Mouse (Mus musculus): ENCODE results near the gene Dach1.

Gene Dach1

GRCm38 (mm10) chr14:98169421-98170076, at the start of gene Dach1:
Gene Dach1 (minus strand): TSS chr14:98169765.
- peak in 1 of 2 experiments; percentile 35 for DNase-seq (ENCODE audit: low spot score in 2 of 2)

DNA sequence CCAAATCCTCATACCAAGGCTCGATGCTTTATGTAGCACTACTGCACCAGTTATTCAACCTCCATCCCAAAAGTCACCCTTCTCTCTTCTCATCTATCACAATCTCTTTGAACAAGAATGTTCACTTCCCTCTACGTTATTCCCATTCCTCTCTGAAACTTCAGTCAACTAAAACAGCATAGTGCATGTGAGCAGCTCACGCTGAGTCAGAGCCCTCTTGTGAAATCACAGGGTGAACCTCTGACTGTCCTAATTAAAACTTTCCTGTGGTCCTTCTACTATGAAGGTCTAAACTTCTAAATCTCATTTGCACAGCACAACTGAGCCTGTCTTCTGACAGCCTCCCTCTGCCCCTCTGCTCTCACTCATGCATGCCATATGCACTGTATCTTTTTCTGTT, 30.5 kb upstream of the Dach1 start:
- no peak for DNase-seq (ENCODE audit: low spot score in 2 of 2)

DNA sequence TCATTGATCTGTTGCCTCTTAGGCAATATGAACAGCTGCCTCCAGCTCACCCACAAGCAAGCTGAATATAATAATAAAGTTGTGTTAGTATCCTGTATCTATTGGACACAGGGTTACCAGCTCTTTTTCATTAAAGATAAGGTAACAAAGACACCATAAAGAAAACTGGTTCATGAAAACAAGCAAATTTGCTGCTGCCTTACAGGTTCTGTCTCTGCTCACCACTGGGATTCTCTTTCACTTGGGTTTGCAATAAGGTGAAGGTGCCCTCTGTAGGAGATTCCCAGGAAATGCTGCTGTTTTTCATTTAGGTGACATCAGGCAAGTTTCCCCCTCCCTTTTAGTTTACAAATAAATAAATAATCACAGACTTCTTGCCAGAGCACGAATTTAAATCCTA, 12.0 kb upstream of the Dach1 start:
- peak in 1 of 2 experiments; percentile 28 for DNase-seq (ENCODE audit: low spot score in 2 of 2)

- DNase-seq (ENCODE audit: low spot score in 2 of 2) = no peak
Observed at GRCm38 (mm10) chr14:98173831-98174230, 4.3 kb upstream of the Dach1 start.

DNA sequence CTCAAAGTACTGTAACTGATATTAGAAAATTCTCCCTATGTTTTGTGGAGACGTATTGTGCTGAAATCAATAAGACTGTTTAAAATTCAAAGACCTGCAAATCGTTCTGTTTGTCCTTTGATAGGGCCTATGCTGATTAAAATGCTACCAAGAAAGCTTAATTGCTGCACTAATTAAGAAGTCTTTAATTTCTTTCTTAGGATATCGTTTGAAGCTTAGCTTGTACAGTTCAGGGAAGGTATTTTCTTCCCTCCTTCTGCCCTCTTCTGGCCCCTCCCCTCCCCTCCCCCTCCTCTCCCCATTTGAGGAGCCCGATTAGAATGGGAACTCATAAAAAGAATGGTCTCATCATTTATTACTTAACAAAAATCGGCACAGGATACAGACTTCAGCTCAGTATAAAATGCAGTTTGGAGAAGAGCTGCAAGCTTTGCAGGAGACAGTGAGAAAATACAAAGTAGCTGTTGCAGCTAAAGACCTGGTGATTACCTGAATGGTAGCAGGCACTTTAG, 2.9 kb upstream of the Dach1 start:
- DNase-seq (ENCODE audit: low spot score in 2 of 2) = no peak

GRCm38 (mm10) chr14:98171861-98172260, 2.3 kb upstream of the Dach1 start:
- DNase-seq (ENCODE audit: low spot score in 2 of 2) = no peak

DNA sequence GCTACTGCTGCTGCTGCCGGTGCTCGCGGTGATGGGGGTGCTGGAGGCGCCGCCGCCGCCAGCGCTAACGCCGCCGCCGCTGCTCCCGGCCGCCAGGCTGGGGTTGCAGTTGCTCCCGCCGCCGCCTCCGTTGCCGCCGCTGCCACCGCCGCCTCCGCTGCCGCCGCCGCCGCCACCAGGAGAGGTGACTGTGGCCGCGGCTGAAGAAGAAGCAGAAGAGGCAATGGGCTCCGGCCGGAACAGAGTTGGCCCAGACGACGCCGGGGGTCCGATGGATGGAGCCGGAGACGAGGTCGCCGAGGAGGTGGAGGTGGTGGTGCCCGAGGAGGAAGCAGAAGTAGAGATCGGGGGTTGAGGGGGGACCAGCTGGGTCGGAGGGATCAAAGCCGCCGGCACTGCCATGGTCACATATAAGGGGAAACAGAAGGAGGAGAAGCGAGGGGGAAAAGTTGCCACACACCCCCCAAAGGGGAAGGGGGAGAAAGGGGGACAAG, 610 bp downstream of the Dach1 start:
- peak in 1 of 2 experiments; percentile 19 for DNase-seq (ENCODE audit: low spot score in 2 of 2)

GRCm38 (mm10) chr14:98168039-98168907, 1.3 kb downstream of the Dach1 start:
- DNase-seq (ENCODE audit: low spot score in 2 of 2) = peak; percentile 24 to 42

DNA sequence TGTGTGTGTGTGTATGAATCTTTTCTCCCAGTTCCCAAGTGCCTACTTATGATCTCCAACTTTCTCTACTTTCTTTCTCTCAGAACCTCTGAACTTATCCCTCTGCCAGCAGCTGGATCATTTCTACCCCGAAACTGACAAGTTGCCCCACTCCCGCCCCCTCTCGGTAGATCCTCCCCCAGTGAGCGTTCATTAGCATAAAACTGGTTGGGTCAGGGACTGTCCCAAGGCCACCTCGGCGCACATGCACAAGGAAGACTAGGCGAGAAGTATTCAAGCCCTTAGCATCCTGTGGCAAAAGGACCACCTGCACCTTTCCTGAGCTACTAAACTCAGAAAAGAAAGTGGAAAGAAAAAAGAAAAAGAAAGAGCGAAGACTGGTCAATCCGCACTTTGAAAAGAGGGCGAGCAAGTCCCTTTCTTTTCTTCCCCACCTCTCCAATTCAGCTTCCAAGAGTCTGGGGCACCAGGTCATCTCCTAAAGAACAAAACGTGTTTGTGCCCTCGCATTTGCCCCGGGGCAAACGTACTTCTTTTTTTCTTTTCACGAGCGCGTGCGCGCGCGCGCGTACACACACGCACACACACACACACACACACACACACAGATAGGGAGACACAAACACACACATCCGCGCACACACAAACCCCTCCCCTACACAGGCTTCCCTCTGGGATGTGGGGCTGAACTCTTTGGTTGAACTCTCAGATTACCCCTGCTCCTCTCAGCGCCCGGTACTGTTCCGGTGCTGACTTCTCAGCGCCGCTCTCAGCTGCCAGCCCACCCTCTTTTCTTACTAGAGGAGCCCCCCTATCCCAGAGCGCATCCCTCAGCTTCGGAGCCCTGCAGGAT, 2.2 kb downstream of the Dach1 start:
- DNase-seq (ENCODE audit: low spot score in 2 of 2) = no peak

DNA sequence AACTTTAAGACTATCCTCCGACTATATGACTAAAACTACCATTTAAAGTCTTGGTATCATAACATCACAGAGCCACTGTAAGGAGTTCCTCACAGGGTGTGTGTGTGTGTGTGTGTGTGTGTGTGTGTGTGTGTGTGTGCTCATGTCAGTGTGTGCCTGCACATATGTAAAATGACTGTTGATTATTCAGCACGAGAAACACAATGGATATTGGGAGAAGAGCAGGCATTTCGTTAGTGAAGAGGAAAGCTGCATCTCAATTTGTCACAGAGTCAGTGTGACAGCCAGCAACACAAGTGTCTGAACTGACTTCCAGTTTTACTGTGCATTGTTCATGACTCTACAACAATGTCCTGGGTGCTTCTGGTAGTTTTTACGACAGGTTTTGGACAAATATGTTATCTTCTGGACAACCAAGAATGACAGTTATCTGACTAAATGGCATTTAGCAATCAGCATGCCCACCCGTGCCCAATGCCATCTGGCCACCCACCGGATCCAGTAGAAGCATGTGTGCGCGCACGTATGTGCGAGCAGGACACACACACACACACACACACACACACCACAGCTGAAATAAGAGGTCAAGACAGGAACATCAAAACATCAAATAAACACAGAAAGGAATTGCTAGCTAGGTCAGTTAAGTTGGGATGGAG, 3.1 kb downstream of the Dach1 start:
- DNase-seq (ENCODE audit: low spot score in 2 of 2) = no peak

- DNase-seq (ENCODE audit: low spot score in 2 of 2) = no peak
Observed at GRCm38 (mm10) chr14:98156753-98157152, 12.8 kb downstream of the Dach1 start.

DNA sequence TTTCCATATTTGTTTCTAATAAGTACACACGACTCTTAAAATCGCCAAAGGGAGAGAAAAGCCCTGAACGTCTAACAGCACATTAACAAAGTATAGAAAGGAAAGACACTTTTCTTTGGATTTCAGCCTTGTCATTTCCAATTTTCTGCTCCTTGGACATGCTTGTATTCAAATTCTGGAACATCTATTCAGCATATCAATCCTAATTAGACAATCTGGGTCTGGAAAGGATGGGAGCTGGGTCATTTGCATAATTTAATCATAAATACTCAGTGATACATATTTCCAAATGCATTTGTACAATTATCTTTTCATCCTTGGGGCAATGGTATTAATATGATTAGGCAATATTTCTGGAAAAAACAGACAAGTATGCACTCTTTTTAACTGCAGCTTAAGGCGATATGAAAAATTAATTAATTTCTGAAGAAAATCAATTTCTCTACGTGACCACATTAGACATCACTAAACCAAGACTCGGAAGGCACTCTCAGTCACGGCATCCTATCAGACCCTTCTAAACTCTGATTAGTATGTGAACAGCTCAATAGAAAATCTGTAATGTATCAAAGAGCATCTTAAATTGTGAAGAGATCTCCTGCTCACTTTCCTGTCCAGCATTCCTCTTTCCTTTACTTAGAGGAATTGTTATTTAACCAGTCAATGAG, 13.7 kb downstream of the Dach1 start:
- no peak for DNase-seq (ENCODE audit: low spot score in 2 of 2)

DNA sequence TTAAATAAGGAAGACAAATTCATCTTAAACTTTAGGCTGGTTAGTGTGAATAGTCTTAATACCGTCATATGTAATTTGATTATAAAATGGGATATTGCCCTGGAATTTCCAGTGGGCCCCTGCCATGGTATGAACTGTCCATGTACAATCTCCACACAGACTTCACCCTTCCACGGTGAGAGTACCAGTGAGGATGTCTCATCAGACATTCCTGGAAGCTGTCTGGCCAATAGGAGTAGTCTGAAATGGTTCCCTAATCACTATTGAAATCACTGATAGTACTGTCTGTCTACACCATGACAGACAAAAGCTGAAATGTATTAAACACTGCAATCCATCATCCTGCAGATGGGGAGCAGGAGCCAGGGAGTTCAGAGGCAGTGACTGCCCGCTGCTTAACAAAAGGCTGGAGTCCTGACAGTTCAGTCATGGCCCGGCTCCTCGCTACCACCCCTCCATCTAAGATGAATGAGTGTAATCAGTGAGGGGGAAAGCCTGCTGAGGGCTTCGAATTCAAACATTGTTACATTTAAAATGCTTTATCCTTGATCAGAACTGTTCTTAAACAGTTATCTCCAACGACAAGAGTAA, 14.6 kb downstream of the Dach1 start:
- no peak for DNase-seq (ENCODE audit: low spot score in 2 of 2)

DNA sequence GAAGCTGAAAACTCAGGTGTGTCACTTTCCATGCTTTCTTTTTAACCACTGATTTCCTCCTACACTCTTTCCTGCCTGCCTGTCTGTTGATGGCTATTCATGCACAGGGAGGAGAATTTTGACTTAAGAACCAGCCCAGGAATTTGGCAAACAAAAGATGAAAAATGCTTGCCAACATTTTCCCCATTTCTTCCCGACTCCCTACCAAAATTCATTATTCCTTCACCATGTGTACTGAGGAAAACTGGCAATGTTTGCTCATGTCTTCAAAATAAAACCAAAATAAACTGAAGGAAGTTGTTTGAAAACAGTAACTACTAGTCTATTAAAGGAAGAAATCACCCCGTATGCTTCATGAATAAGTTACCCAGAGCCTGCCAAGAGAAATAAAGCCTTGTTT, 27.8 kb downstream of the Dach1 start:
- DNase-seq (ENCODE audit: low spot score in 2 of 2) = no peak

GRCm38 (mm10) chr14:98138873-98139665, 30.5 kb downstream of the Dach1 start:
- DNase-seq (ENCODE audit: low spot score in 2 of 2) = no peak

DNA sequence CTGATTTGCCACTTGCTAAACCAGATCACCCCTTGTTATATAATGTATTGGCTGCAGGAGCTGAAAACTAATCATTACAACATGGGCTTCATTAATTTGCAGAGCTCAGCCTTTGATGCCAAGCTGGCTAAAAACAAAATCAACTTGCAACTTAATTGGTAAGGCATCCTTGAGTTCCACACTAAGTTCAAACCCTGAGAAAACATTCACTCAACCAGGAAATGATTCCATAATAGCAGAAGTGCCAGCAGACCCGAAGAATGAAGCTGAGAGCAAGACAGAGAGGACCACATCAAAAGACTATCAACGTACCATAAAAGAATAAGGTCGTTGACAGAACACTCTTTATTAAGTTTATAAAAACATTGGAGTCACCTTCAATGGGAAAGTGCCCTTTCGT, 35.0 kb downstream of the Dach1 start:
- DNase-seq (ENCODE audit: low spot score in 2 of 2) = no peak

DNA sequence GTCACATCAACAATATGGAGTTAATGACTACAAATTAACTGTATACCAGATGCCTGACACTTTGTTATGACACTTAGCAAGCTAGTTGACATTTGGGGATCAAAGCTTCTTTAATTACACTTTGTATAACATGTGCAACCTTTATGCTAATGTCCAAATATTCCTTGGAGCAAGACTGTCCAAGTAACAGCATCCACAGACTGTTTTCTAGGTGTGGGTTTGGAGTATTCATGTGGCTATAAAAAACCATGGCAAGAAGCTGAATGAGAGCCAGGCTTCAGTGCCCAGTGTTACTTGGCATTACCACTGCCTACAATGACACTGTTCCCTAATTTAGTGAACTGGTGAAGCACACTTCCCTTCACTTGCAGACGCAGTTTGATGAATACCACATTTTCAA, 46.5 kb downstream of the Dach1 start:
- DNase-seq (ENCODE audit: low spot score in 2 of 2) = no peak

DNA sequence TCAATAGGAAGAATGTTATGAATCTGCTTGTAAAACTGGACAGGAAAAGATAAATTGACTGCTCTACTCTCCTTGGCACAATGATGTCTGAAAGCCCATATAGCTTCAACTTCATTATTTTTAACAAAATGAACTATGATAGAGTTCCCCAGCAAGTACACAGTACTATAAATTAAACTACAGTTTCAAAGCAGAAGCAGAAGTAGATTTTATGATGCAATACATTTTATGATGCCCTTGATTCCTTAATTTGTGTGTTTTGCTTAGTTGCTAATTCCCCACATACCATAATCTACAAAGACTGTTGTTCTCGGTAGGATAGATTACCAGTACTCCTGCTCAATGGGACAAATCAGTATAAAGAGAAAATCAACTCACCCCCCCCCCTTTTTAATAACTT, 52.9 kb downstream of the Dach1 start:
- no peak for DNase-seq (ENCODE audit: low spot score in 2 of 2)

GRCm38 (mm10) chr14:98113106-98113505, 56.5 kb downstream of the Dach1 start:
- no peak for DNase-seq (ENCODE audit: low spot score in 2 of 2)

GRCm38 (mm10) chr14:98109929-98110328, 59.6 kb downstream of the Dach1 start:
- no peak for DNase-seq (ENCODE audit: low spot score in 2 of 2)

Data from frontal cortex, postnatal 36 days (tissue).